Mouse (Mus musculus) cortical plate, adult 2 months (tissue): ENCODE measurements around the gene Ntn4. TPM values are rescaled to one million over a fixed set of nuclear protein-coding genes. Genes with fewer than 3 reads are reported as not detected.

Source experiments
- H3K27ac ChIP-seq: fragments of 200-500 bp; 2 replicates; pipeline ENCODE4 v1.5.1; 2012; ENCODE audit warnings: low read length, control low read depth, inconsistent platforms; ENCODE audit not compliant: insufficient read depth
- H3K4me1 ChIP-seq: fragments of 200-500 bp; 2 replicates; pipeline ENCODE4 v1.6.1; 2011; ENCODE audit warnings: low read length; ENCODE audit not compliant: control insufficient read depth, insufficient read depth
- H3K4me3 ChIP-seq: fragments of 200-500 bp; 2 replicates; pipeline ENCODE4 v1.5.1; 2011; ENCODE audit warnings: mild to moderate bottlenecking, low read length, control low read depth; ENCODE audit not compliant: insufficient read depth
- CTCF ChIP-seq: fragments of 200-500 bp; IDR thresholded peaks from 2 replicates; pipeline ENCODE4 v1.5.1; 2011; ENCODE audit warnings: mild to moderate bottlenecking, control low read depth, low read length; ENCODE audit not compliant: insufficient read depth; ENCODE audit errors: extremely low read depth
- POLR2A ChIP-seq: fragments of 200-500 bp; IDR thresholded peaks from 2 replicates; pipeline ENCODE4 v1.6.1; 2011; ENCODE audit warnings: mild to moderate bottlenecking, low read length, control low read depth; ENCODE audit not compliant: insufficient read depth; ENCODE audit errors: extremely low read depth
- polyA plus RNA-seq: library from polyadenylated mRNA; depleted of rRNA; stranded (reverse); fragments of >200 nt; gene quantifications from 2 replicates; pipeline ENCODE4 v1.2.3, GENCODE M21; 2012

Gene Ntn4
- polyA plus RNA-seq, 1 experiment: 5.7 TPM

DNA sequence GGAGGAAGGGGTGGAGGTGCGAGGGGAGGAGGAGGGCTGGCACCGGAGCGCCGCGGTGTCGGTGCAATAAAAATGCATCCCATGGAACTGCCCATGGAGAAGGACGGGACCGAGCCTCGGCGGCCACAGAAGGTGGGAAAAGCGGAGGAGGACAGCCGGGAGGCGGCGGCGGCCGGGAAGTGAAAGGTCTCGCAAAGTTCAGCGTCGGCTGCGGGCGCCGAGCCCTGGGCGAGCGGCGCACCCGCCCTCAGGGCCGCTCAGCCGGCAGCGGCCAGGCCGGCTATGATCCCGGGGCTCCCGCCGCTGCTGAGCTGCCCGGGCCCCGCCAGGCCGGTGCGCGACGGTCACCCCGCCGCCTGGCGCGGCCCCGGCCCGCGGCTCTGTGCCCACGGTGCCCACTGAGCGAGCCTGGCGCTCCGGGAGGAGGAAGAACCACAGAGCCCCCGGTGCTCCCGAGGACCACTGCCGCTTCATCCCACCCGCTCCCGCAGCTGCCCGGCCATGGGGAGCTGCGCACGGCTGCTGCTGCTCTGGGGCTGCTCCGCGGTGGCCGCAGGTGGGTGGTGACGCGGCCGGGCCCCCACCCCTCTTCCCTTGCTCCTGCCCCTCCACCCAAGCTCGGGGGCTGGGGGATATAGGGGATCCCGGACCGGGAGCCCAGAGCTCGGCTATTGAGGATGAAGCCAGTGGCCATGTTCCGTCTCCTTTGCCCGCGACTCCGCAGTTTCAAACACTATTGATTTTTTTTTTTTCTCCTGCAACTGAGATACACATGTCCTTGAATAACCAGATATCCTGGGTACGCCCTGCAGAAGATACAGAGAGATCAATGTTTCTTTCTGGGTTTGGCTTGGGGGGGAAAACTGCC, 706 bp downstream of the Ntn4 start:
- H3K27ac ChIP-seq: peak overlapping the region; percentile 15; the same call in 1 of the 2 replicates
- TF ChIP-seq POLR2A (no peak), CTCF (no peak)
- no peaks in the 10 kb centered on the region for H3K4me1 ChIP-seq
- H3K4me3 ChIP-seq: peak overlapping the region; percentile 52

- Histone ChIP-seq H3K4me3 (peak overlapping the region; percentile 52), H3K27ac (no peak overlapping the region), H3K4me1 (no peaks in the 10 kb centered on the region)
- TF ChIP-seq POLR2A (no peak), CTCF (no peak)
Observed at GRCm38 (mm10) chr10:93641821-93642746, 1.6 kb downstream of the Ntn4 start.

DNA sequence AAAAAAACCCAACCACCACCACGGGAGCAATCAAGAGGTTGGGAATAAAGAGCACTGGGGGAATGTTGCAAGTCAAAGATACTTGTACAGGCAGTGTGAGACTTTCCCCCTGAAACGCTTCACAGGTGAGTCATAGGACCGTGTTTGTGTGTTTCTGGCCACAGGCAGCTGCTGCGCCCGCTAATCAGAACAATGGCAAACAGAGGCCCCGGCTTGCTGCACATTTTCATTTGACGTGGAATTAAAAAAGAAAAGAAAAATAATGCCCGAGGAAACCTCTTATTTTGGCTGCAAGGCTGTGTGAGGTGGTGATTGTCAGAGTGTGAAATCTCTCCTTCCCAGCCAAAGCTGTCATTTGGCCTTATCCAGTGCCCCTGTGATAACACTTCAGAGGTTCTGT, 2.4 kb downstream of the Ntn4 start:
- TF ChIP-seq POLR2A (no peak), CTCF (no peak)
- Histone ChIP-seq H3K27ac (no peak overlapping the region), H3K4me1 (no peaks in the 10 kb centered on the region), H3K4me3 (no peak overlapping the region)

GRCm38 (mm10) chr10:93644451-93644941, 4.0 kb downstream of the Ntn4 start:
- H3K4me3 ChIP-seq: no peak overlapping the region
- no peaks in the 10 kb centered on the region for H3K4me1 ChIP-seq
- no peak for TF ChIP-seq CTCF
- no peak overlapping the region for H3K27ac ChIP-seq

- no peak for TF ChIP-seq CTCF
- TF ChIP-seq POLR2A: no peak
- Histone ChIP-seq H3K27ac (no peak overlapping the region), H3K4me3 (no peak overlapping the region), H3K4me1 (no peaks in the 10 kb centered on the region)
Observed at GRCm38 (mm10) chr10:93647655-93648561, 7.4 kb downstream of the Ntn4 start.

GRCm38 (mm10) chr10:93648598-93649102, 8.2 kb downstream of the Ntn4 start:
- TF ChIP-seq POLR2A: no peak
- no peak for TF ChIP-seq CTCF
- Histone ChIP-seq H3K4me3 (no peak overlapping the region), H3K4me1 (no peaks in the 10 kb centered on the region), H3K27ac (no peak overlapping the region)

DNA sequence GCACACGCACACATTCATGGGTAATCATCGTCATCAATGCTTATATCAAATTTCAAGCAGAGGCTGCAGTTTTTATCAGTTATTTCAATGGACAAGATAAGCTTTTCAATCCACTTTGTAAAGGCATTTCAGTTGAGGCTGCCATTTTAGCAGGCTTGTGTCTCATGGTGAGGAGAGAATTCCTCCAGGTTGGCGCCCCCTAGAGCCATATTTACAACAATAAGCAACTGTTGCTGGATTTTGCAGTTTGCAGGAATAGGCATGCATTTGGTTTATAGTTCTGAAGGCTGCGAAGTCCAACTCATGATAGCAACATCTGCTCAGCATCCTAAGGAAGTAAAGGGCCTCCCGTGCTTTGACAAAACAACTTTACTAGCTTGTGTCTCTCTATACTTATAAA, 8.6 kb downstream of the Ntn4 start:
- Histone ChIP-seq H3K27ac (no peak overlapping the region), H3K4me3 (no peak overlapping the region), H3K4me1 (no peaks in the 10 kb centered on the region)
- TF ChIP-seq CTCF (no peak), POLR2A (no peak)

GRCm38 (mm10) chr10:93649600-93649999, 9.1 kb downstream of the Ntn4 start:
- no peak overlapping the region for H3K27ac ChIP-seq
- no peak overlapping the region for H3K4me3 ChIP-seq
- TF ChIP-seq POLR2A: no peak
- TF ChIP-seq CTCF: no peak
- H3K4me1 ChIP-seq: no peaks in the 10 kb centered on the region
